In the genomic region with DNA sequence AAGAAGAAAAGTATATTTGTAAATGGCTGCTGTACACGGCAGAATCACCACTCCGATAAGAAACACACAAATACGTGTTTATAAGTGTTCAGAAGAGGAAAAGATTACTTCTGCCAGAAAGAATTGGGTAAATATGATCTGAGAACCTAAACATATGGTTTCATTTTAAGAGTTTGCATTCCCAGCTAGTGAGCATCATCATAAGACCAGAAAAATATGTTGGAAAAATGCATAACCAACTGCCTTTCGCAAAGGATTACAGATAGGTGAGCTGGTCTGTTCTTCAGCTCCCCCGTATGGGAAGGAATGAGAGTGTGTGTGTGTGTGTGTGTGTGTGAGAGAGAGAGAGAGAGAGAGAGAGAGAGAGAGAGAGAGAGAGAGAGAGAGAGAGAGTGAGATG, we compare ENCODE assay signal across 24 mouse cellular contexts.
"Had no signal": no experiment of that assay in that cellular context is flagged by ENCODE, and none has a peak within 500 bp of the region (broad histone marks: within the 10 kb centered on the region; RNA-seq: fewer than 3 reads in every experiment).

No protein-coding gene starts in this region.

- H3K36me3 ChIP-seq: liver, embryonic 15.5 days; lung, embryonic 15.5 days; neural tube, embryonic 13.5 days had no signal

- ATAC-seq: liver, embryonic 12.5 days; midbrain, embryonic 13.5 days; midbrain, embryonic 16.5 days had no signal

- H3K4me2 ChIP-seq: liver, embryonic 12.5 days; liver, embryonic 15.5 days; lung, embryonic 15.5 days; midbrain, embryonic 13.5 days; neural tube, embryonic 13.5 days had no signal

- H3K27me3 ChIP-seq: liver, embryonic 12.5 days; liver, embryonic 15.5 days; lung, embryonic 15.5 days; midbrain, embryonic 13.5 days; neural tube, embryonic 13.5 days had no signal

- H3K9me3 ChIP-seq: liver, embryonic 12.5 days; liver, embryonic 15.5 days; lung, embryonic 15.5 days; megakaryocyte, embryonic 14.5 days; midbrain, embryonic 10.5 days; midbrain, embryonic 13.5 days; neural tube, embryonic 13.5 days had no signal

- H3K4me1 ChIP-seq: liver, embryonic 12.5 days; liver, embryonic 15.5 days; midbrain, embryonic 13.5 days had no signal

- H3K27ac ChIP-seq: liver, embryonic 12.5 days; liver, embryonic 15.5 days; lung, embryonic 15.5 days; midbrain, embryonic 10.5 days; midbrain, embryonic 13.5 days; neural tube, embryonic 13.5 days; stomach, postnatal 0 days had no signal

- H3K9ac ChIP-seq: liver, embryonic 12.5 days; liver, embryonic 15.5 days; lung, embryonic 15.5 days; midbrain, embryonic 13.5 days; neural tube, embryonic 13.5 days had no signal

- DNase-seq: kidney, adult 18-20 months; kidney, adult 9 months; kidney, postnatal 14 days; kidney, postnatal 4 days; liver; lung, adult 18-20 months; lung, postnatal 10 days; lung, postnatal 36 days; right cerebral cortex, adult 18-20 months; right cerebral cortex, postnatal 14 days; right cerebral cortex, postnatal 4 days; thymus, adult 2 months; thymus, postnatal 14 days; thymus, postnatal 4 days had no signal

- H3K4me3 ChIP-seq: liver, embryonic 12.5 days; liver, embryonic 15.5 days; lung, embryonic 15.5 days; megakaryocyte, embryonic 14.5 days; midbrain, embryonic 10.5 days; midbrain, embryonic 13.5 days; myocyte; neural tube, embryonic 13.5 days had no signal
